Mouse (Mus musculus) left cerebral cortex, adult 18-20 months (tissue): ENCODE results near the gene Rbpms2. TPM values are rescaled to one million over a fixed set of nuclear protein-coding genes. Genes with fewer than 3 reads are reported as not detected.
"Not testable (repeated sequence)": the region's sequence is repeated elsewhere in the genome, so short reads cannot be mapped to it uniquely, and the experiment has no call there.

Experiments used
- DNase-seq, 2 experiments: peaks; one replicate each; pipeline ENCODE4 v3.0.0; 2021 to 2022; ENCODE audit warnings: low spot score in 2 of 2, mixed read lengths in 1 of 2
- total RNA-seq, 2 experiments: library from RNA; stranded (reverse); gene quantifications; 2 replicates each; pipeline ENCODE4 v1.2.3; 2021

Rbpms2 gene
- total RNA-seq, 2 experiments from 2014 or later: 3.0 to 3.6 TPM

GRCm38 (mm10) chr9:65613098-65613497 lies 16.4 kb upstream of the Rbpms2 start:
- DNase-seq: no peak

DNA sequence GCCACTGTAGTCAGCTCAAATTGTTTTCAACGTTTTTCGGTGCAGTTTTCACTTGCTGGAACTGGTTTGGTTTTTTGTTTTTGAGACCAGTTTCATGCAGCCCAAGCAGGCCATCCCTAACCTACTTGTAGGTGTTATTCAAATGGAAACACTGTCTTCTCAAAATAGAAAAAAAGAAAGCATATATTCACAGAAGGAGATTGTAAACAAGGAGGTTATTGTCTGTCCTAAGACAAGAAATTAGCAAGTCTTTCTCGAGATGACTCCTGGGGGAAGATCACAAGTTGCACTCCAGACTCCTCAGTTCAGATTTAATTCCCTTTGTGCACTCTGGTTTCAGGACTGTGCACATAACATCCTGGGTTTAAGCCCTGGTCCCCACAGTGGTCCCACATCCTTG lies 10.1 kb upstream of the Rbpms2 start:
- DNase-seq: no peak

GRCm38 (mm10) chr9:65621196-65621595 lies 8.3 kb upstream of the Rbpms2 start:
- DNase-seq: no peak

DNA sequence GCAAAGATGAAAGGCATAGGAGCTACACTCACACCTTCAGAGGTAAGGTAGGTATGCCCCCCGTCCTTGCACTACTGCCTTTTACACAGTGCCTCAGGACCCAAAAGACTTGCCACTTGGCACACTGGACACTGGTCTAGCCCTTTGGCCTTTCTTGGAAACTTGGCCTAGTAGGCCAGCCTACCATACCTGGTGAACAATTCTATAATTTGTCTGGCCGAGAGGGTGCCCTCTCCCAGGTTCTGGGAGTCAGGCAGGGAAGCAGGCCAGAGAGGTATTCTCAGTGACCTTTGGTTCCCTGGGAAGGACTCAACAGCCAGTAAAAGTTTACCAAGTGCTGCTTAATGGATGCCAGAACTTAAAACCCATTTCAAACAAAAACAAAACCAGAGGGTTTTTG lies 7.8 kb upstream of the Rbpms2 start:
- no peak for DNase-seq

DNA sequence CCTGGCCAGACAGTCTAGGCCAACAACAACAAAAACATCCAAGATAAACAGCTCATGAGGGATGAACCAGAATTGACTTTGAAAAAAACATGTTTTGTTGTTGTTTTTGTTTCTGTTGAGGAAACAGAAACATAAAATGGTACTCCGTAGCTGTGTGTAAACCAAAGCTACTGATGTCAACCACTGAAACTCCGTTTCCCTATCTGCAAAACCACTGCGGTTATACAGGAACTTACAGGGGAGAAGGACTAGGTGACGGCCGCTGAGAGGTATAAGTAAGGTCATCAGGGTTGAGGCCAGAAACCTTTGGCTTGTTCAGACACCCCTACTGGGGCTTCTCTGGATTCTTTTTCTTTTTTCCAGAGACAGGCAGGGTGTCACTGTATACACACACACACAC lies 6.6 kb upstream of the Rbpms2 start:
- no peak for DNase-seq

- no peak for DNase-seq
Observed at GRCm38 (mm10) chr9:65624266-65624665, 5.2 kb upstream of the Rbpms2 start.

DNA sequence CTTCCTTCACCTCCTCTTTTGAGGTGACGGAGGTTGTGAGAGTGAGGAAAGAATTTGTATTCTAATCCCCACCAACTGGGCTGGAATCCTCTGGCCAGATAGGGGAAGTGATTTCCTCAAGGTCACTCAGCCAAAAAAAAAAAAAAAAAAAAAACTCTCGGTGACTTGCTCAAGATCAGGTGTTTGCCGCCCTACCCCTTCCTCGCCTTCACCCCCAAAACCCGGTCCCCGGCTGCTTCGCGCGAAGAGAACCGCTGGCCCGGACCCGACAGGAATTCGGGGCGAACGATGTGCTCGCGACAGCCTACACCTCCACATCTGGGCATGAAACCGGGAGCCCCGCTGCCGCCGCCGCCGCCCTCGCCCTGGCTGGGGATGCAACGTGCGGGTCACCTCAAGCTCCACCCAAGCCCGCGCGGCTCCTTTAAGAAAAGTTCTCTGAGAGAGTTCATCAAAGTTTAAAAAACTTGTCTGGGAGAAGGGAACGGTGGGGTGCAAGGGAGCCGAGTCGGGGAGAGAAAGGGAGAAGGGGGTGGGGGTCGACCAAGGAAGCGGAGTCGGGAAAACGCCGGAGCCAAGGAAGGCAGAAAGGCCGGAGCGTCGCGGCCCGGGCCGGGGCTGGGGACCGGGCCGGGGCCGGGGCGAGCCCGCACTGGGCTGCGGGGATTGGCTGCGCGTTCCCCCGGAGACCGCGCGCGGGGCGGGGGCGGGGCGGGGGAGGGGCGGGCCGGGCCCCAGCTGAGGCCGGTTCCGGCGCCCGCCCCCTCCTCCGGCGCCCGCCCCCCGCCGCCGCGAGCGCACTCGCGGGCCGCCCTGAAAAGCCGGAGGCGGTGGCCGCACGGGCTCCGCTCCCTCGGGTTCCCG lies 551 bp downstream of the Rbpms2 start:
- DNase-seq: peak in 1 of 2 experiments; percentile 6

DNA sequence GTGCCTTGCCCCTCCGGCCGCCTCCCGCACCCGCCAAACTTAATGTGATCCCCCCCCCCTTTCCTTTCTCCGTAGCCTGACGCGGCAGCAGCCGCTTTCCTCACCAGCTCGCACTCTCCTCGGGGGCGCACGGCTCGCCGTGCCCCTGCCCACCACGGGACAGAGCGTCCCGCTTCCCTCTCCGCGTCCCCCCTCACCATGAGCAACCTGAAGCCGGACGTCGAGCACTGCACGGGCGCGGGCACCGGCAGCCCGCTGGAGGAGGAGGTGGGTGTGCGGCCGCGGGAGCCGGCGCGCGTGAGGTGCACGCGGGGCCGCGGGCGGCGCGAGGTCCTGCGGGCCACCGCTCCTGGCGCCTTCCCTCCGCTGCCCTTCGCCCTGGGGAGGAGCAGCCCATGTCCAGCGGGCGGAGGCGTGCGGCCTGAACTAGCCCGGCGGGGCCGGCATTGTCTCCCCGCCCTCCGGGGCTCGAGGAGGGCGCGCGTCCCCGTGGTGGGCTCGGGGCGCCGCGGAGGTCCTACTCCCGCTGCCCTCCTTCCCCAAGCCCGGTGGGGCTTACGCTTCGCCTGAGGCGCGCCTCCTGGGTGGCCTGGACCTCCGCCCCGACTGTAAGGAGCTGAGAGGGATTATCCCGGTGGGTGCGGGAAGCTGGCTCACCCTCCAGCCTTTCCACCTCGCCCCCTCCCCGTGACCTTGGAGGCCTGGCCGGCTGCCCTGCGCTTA lies 1.3 kb downstream of the Rbpms2 start:
- DNase-seq: peak in 1 of 2 experiments; percentile 6

- no peak for DNase-seq
Observed at GRCm38 (mm10) chr9:65631354-65632021, 2.0 kb downstream of the Rbpms2 start.

- no peak for DNase-seq
Observed at GRCm38 (mm10) chr9:65635766-65636165, 6.3 kb downstream of the Rbpms2 start.

DNA sequence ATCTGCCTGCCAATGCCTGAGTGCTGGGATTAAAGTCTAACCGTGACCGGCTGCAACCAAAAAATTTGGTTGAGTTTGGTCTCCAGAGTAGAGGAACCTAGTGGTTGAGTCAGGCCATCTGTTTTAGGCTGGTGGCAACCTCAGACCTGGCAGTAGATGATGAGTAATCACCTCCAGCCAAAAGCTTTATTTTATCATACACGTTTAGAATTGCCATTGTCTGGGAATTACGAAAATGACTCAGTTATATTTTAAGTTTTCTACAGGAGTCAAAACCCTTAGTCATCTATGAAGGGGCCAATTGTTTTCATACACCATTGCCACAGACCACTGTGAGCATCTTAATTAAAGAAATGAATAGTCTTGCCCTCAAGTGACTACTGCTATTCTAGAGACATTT lies 7.5 kb downstream of the Rbpms2 start:
- DNase-seq: no peak

GRCm38 (mm10) chr9:65639065-65639464 lies 9.6 kb downstream of the Rbpms2 start:
- DNase-seq: no peak

DNA sequence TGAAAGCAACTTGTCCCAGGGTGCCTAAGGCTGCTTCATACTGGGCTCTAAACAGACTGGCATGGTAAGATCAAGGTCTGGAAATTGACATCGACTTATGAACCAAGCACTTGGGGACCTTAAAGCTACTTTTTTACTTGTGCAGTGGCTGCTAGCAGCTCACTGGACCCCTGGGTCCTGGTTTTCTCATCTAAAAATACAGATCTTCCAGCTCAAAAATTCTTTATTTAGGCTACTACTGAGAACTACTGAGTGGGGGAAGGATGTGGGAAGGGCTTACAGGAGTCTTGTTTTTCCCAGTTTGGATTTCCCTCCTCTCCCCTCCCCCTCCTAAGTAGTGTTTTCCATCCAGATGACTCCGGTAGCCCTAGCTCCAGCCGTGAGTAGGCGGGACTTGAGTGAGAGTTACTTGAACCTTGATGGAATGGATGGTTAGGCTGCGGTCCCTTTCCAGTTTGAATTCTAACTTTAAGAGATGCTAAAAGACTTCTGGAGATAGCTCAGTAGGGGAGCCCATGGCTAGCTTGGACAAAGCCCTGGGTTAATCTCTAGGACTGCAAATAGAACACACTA lies 11.5 kb downstream of the Rbpms2 start:
- DNase-seq: no peak

DNA sequence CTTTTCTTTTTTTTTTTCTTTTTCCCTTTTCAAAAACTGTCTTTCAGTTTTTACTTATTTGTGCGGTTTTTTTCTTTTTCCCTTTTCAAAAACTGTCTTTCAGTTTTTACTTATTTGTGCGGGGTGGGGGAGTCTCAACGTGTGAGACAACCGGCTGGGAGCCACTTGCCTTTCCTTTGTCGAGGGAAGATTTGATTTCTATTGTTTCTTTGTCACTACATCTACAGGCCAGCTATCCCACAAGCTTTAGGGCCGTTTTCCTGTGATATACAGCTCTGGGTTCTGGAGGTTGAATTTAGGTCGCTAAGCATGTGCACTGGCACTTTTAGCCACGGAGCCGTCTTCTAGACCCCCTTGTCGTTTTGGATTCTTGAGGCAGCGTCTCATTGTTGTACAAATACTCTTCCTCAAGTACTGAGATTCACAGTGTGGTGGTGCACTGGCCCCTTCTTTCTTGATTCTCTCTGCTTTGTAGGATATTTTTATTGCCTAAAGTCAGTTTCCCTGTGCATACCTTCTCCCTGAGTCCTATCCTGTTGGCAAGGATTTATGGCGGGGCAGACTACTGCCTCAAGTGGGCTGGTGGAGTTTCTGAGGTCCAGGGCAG lies 12.1 kb downstream of the Rbpms2 start:
- DNase-seq: no peak

DNA sequence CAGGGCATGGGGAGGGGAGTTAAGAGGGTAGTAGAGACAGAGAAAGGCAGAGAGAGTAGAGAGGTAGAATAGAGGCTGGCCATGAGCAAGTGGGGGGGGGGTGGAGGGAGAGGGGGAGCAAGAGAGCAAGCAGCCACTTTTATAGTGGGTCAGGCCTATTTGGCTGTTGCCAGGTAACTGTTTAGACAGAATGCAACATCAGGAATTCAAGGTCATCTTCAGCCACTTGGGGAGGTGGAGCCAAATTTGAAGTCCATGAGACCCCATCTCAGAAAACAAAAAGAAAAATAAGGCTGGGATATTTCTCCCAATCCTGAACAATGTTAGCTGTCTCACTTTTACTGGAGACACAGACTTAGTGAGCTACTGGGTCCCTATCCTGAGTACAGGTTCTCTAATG lies 13.1 kb downstream of the Rbpms2 start:
- DNase-seq: no peak

- no peak for DNase-seq
Observed at GRCm38 (mm10) chr9:65644960-65645359, 15.5 kb downstream of the Rbpms2 start.

- no peak for DNase-seq
Observed at GRCm38 (mm10) chr9:65645984-65646383, 16.5 kb downstream of the Rbpms2 start.

DNA sequence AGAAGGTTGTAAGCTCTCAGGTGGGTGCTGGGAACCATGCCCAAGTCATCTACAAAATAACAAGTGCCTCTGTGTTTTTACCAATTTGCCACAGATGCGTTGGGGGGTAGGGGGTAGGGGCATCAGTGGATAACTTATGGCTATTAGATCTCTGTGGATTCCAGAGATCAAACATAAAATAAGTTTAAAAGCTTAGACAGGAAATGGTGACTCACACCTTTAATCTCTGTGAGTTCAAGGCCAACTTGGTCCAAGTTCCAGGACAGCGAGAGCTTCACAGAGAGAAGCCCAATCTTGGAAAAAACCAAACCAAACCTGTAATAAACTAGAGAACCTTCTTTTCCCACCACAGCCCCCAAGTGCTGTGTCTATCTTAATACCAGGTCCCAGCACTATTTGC lies 17.3 kb downstream of the Rbpms2 start:
- no peak for DNase-seq

GRCm38 (mm10) chr9:65648730-65649129 lies 19.3 kb downstream of the Rbpms2 start:
- DNase-seq: no peak

DNA sequence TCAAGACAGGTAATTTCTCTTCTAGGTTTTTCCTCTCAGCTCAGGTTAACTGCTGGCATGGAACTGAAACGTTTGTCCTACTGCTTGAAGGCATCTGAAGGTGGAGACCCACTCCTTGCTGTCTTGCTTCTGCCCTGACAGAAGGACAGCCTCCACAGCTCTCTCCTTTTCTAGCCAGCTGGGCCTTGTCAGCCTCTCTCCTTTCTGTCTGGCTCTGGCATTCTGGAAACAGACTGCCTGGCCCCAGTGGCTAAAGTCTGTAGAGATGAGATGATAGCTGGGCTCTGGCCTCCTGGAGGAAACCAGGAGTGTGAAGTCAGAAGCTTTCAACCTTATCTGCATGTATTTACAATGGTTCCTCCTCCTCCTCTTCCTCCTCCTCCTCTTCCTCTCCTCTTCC lies 20.5 kb downstream of the Rbpms2 start:
- DNase-seq: no peak

DNA sequence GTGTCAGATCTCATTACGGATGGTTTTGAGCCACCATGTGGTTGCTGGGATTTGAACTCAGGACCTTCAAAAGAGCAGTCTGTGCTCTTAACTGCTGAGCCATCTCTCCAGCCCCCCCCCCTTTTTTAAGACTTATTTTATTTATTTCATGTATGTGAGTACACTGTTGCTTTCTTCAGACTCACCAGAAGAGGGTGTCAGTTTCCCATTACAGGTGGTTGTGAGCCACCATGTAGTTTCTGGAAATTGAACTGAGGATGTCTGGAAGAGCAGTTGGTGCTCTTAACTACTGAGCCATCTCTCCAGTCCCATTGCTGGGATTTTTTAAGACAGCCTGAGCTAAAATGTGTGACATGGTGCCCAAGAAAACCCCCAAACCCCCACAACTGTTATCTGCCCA lies 22.5 kb downstream of the Rbpms2 start:
- DNase-seq: not testable (repeated sequence)
